Mouse (Mus musculus) neural tube, embryonic 12.5 days (tissue): ENCODE results near the gene Sptb. TPM values are rescaled to one million over a fixed set of nuclear protein-coding genes. Genes with fewer than 3 reads are reported as not detected.

Experiments
- ATAC-seq: fragments of 200-750 bp; cut with Nextera tagmentation; 2 replicates; pipeline ENCODE4 v1.8.0; 2017; ENCODE audit warnings: low read depth, mild to moderate bottlenecking, moderate TSS enrichment, moderate library complexity; ENCODE audit not compliant: low FRiP score
- H3K27ac ChIP-seq: fragments of 300-500 bp; sonication (generic); 2 replicates; pipeline ENCODE4 v1.5.1; 2016
- H3K27me3 ChIP-seq: fragments of 300-500 bp; sonication (generic); replicated peaks from 2 replicates; pipeline ENCODE4 v1.6.1; 2016; ENCODE audit warnings: mild to moderate bottlenecking
- H3K36me3 ChIP-seq: fragments of 300-500 bp; sonication (generic); 2 replicates; pipeline ENCODE4 v1.6.1; 2016; ENCODE audit warnings: mild to moderate bottlenecking
- H3K4me1 ChIP-seq: fragments of 300-500 bp; sonication (generic); 2 replicates; pipeline ENCODE4 v1.6.1; 2016
- H3K4me2 ChIP-seq: fragments of 300-500 bp; sonication (generic); replicated peaks from 2 replicates; pipeline ENCODE4 v1.6.1; 2016; ENCODE audit warnings: mild to moderate bottlenecking
- H3K4me3 ChIP-seq: fragments of 300-500 bp; sonication (generic); 2 replicates; pipeline ENCODE4 v1.5.1; 2016
- H3K9ac ChIP-seq: fragments of 300-500 bp; sonication (generic); 2 replicates; pipeline ENCODE4 v1.6.1; 2016; ENCODE audit warnings: mild to moderate bottlenecking
- H3K9me3 ChIP-seq: fragments of 300-500 bp; sonication (generic); 2 replicates; pipeline ENCODE4 v1.6.1; 2016; ENCODE audit warnings: mild to moderate bottlenecking
- WGBS: fragments of 180-500 bp; shearing (Covaris S2); methylation state at CpG from one replicate; pipeline ENCODE4 v1.1.7; 2016; 5-methylcytosine and 5-hydroxymethylcytosine counted together
- polyA plus RNA-seq: library from polyadenylated mRNA; unstranded; fragments of >200 nt; fragmentation: Nextera tagmentation; extraction: Ambion mirVana; gene quantifications from 2 replicates; pipeline ENCODE4 v1.2.1, GENCODE M21; 2016

Gene Sptb
- polyA plus RNA-seq, result 2.5 and 2.9 TPM in 2 replicates

DNA sequence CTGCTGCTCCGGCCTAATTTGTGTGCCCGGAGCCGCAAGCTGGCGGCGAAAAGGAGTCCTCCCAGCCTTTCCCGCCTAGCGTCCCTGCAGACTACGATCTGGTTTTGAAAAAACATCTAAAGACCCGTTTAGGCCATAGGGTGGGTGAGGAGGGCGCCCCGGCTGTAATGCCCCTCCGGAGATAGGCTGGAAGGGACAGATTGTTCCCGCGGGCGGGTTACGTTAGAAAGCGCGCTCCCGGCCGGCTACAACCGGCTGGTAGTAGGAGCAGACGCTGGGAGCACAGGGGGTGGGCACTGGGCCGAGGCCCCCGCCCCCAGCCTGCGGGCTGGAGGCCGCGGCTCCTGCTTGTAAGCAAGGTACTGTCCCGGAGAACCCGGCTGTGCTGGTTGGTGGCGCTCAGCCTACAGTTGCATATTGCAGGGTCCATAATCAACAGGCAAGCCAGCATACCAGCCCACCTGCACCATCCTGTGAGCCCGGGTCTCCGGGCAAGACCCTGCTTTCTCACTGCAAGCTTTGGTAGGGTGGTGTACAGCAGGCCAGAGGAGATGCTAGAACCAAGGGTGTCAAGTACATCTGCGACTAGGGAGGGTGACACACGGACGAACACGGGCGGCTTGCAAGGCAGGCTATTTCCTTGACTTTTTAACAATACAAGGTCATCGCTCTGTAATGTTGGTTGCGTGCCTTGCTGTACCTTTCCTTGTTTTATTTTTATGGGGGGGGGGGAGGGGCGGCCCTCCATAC, at the start of gene Sptb:
Gene Sptb, minus strand, starts transcription at position 197 of the 750 bp plus-strand sequence.
- Histone ChIP-seq H3K9me3 (no peaks in the 10 kb centered on the region), H3K36me3 (no peaks in the 10 kb centered on the region), H3K4me1 (peaks cover 9% of the 10 kb centered on the region), H3K4me3 (peak within 1 kb of the TSS; percentile 69), H3K27me3 (peaks cover 49% of the 10 kb centered on the region), H3K27ac (no peak within 1 kb of the TSS), H3K4me2 (peak within 1 kb of the TSS; percentile 100), H3K9ac (peak within 1 kb of the TSS; percentile 80)
- whole genome bisulfite sequencing, result under 1% methylated on average over 40 of the region's 40 CpGs
- peak; percentile 70 for ATAC-seq

DNA sequence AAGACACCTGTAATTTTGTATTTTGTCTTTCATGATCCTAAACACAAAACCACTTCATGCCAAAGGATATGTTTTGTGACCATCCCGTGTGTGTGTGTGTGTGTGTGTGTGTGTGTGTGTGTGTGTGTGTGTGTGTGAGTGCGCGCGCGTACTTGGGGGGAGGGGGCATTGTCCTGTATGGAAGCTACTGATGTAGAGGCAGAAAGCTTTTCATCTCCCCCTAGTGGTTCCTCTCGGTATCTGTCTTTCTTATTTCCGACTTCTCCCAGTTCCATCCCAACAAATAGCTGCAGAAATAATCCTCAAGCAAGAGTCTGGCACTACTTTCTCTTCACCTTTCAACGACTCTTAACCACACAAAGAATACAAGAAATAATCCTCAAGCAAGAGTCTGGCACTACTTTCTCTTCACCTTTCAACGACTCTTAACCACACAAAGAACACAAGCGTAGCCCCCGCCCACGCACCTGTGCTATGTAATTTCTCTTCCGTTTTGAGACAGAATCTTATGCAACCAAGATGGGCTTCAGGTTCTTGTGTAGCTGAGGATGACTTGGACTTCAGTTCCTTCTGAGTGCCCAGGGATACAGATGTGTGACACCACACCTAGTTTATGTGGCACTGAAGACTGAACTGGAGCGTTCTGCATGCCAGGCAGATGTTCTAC, 42.4 kb upstream of the Sptb start:
- Histone ChIP-seq H3K4me3 (no peak overlapping the region), H3K4me2 (no peak overlapping the region)

DNA sequence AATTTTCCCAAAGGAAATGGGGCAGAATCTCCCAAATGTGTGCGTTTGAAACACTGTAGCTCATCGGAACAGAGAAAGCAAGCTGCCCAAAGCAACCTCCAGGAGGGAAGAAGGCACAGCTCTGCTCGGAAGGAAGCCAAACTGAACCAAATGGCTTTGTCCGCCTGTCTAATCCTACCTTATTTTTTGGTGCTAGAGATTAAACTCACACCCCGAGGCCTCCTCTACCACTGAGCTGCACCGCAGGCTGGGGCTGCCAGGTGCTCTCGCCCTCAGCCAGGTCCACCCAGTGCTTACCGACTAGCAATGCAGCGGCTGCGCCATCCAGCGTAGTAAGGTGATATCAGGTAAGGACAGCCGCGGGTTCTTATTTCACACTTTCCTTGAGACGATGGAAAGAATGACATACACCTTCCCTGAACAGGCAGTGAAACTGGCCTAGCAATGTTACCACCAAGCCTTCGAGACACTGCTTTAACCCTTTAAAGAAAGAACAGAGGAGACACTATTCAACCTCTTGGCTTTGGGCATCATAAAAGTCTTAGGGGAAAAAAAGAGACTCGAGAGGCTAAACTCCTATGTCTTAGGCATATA, 40.6 kb upstream of the Sptb start:
- ATAC-seq, result no peak
- Histone ChIP-seq H3K4me3 (no peak overlapping the region), H3K27me3 (no peaks in the 10 kb centered on the region), H3K9ac (no peak overlapping the region), H3K9me3 (no peaks in the 10 kb centered on the region), H3K36me3 (no peaks in the 10 kb centered on the region), H3K27ac (no peak overlapping the region), H3K4me1 (no peaks in the 10 kb centered on the region), H3K4me2 (no peak overlapping the region)
- WGBS, result 83% methylated on average over 16 of the region's 16 CpGs

More for the DNA sequence above, 42.4 kb upstream of the Sptb start:
- WGBS, result 51% methylated on average over 13 of the region's 14 CpGs
- ATAC-seq, result 0 out of 2 replicates have a peak, but pooled peaks have one; percentile 44
- no peak overlapping the region for H3K27ac ChIP-seq
- H3K27me3 ChIP-seq, result no peaks in the 10 kb centered on the region
- no peaks in the 10 kb centered on the region for H3K36me3 ChIP-seq
- no peak overlapping the region for H3K9ac ChIP-seq
- no peaks in the 10 kb centered on the region for H3K4me1 ChIP-seq
- no peaks in the 10 kb centered on the region for H3K9me3 ChIP-seq

DNA sequence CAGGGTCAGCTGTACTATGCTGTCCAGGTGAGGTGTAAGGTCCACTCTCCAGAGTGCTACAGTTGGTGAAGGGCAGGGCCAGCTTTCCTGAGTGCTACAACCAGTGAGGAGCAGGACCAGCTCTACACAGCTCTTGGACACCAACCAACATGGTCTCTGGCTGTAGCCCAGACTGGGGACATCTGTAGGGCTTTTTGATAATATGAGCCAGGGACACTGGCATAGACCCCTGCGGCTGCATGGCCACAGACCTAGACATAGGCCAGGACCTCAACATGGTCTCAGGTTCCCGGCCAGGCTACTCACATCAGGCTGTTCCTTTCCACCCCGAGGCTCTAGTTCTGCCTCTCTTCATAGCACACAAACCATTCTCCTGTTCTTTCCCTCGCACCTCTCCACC, 17.6 kb upstream of the Sptb start:
- no peaks in the 10 kb centered on the region for H3K4me1 ChIP-seq
- no peak for ATAC-seq
- H3K36me3 ChIP-seq, result no peaks in the 10 kb centered on the region
- H3K4me3 ChIP-seq, result no peak overlapping the region
- H3K9ac ChIP-seq, result no peak overlapping the region
- no peaks in the 10 kb centered on the region for H3K9me3 ChIP-seq
- no peak overlapping the region for H3K4me2 ChIP-seq
- no peaks in the 10 kb centered on the region for H3K27me3 ChIP-seq
- WGBS, result 82% methylated on average over 4 of the region's 4 CpGs
- no peak overlapping the region for H3K27ac ChIP-seq

DNA sequence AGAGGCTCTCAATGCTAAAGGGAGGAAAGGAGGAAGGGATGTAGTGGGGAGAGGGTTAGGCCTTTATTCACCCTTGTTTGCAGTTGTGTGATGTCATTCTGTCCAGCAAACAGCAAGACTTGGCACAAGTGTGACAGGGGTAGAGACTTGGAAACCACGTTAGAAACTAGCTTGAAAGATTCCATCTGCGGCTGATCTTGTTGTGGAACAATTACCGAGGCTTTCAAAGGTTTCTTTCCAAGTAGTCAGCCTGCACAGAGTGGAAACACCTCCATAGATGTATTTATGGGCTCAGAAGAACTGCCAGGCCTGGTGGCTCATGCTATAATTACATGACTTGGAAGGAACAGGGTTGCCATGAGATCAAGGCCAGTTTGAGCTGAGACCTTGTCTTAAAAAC, 11.7 kb upstream of the Sptb start:
- no peak for ATAC-seq
- Histone ChIP-seq H3K4me1 (no peaks in the 10 kb centered on the region), H3K4me2 (no peak overlapping the region), H3K27me3 (no peaks in the 10 kb centered on the region), H3K9ac (no peak overlapping the region), H3K36me3 (no peaks in the 10 kb centered on the region), H3K4me3 (no peak overlapping the region), H3K9me3 (no peaks in the 10 kb centered on the region), H3K27ac (no peak overlapping the region)
- WGBS, result 83% methylated on average over 3 of the region's 3 CpGs

DNA sequence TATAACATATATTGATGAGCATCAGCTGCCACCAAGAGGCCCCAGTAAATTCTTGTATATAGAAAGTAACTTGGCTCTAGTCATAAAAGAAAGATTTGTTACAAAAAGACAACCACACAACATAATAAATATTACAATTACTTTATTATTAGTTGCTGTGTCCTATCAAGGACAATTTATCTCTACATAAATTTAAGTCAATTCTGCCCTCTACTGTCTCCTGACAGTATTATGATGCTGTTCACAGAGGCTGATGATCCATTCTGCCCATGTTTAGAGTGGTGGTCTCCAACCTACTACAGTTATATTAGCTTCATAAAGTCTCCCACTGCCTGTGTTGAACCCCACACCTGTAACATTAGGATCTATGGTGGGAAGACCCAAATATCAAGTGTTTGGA, 10.2 kb upstream of the Sptb start:
- H3K27ac ChIP-seq, result no peak overlapping the region
- no peaks in the 10 kb centered on the region for H3K36me3 ChIP-seq
- no peaks in the 10 kb centered on the region for H3K9me3 ChIP-seq
- H3K27me3 ChIP-seq, result no peaks in the 10 kb centered on the region
- ATAC-seq, result no peak
- H3K4me2 ChIP-seq, result no peak overlapping the region
- no peak overlapping the region for H3K4me3 ChIP-seq
- H3K9ac ChIP-seq, result no peak overlapping the region
- no peaks in the 10 kb centered on the region for H3K4me1 ChIP-seq

DNA sequence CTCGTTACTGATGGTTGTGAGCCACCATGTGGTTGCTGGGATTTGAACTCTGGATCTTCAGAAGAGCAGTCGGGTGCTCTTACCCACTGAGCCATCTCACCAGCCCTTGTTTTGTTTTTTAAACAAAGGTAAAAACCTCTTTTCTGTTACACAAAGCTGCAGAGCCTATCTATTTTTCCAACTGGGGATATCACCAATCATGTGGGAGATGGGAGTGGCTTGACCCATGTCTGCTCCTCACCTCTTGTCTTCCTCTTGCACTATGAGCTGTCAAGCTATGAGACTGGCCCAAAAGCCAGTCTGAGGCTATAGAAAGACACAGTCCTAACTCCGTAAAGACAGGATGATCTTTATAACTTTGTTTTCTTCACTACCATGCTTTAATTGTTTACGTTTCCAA, 8.0 kb upstream of the Sptb start:
- WGBS, result 85% methylated on average over 4 of the region's 4 CpGs
- no peaks in the 10 kb centered on the region for H3K9me3 ChIP-seq
- no peak overlapping the region for H3K4me3 ChIP-seq
- no peaks in the 10 kb centered on the region for H3K4me1 ChIP-seq
- H3K27ac ChIP-seq, result no peak overlapping the region
- H3K36me3 ChIP-seq, result no peaks in the 10 kb centered on the region
- H3K9ac ChIP-seq, result no peak overlapping the region
- ATAC-seq, result no peak
- no peak overlapping the region for H3K4me2 ChIP-seq
- H3K27me3 ChIP-seq, result no peaks in the 10 kb centered on the region

DNA sequence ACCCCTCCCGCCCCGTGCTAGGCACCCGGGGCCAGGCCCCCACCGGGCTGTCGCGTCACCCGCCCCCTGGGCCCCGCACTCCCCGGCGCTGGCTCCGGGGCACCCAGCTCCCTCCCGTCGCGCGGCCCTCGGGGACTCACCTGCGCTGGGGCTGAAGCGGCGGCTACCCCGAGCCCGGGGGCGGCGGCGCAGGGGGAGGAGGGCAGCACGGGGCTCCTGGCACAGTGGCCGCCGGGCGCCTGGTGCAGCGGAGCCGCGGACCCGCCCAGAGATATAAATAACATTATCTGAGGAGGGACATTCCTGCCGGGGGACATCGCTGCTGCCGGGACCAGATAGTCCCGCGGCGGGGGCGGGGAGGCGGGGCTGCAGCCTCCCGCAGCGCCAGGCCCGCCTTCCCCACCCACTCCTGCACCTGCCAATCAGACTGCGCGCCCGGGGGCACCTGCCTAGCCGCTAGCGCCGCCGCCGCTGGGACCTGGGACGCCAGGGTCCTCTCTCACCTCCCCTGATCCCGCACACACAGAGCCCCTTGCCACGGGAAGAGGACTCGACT, 474 bp downstream of the Sptb start:
- Histone ChIP-seq H3K4me1 (peaks cover 9% of the 10 kb centered on the region), H3K36me3 (no peaks in the 10 kb centered on the region), H3K9me3 (no peaks in the 10 kb centered on the region), H3K4me2 (peak overlapping the region; percentile 100), H3K27ac (no peak overlapping the region), H3K27me3 (peaks cover 49% of the 10 kb centered on the region), H3K9ac (peak overlapping the region; percentile 80), H3K4me3 (peak overlapping the region; percentile 69)
- 1% methylated on average over 55 of the region's 55 CpGs for WGBS
- peak; percentile 84 for ATAC-seq

DNA sequence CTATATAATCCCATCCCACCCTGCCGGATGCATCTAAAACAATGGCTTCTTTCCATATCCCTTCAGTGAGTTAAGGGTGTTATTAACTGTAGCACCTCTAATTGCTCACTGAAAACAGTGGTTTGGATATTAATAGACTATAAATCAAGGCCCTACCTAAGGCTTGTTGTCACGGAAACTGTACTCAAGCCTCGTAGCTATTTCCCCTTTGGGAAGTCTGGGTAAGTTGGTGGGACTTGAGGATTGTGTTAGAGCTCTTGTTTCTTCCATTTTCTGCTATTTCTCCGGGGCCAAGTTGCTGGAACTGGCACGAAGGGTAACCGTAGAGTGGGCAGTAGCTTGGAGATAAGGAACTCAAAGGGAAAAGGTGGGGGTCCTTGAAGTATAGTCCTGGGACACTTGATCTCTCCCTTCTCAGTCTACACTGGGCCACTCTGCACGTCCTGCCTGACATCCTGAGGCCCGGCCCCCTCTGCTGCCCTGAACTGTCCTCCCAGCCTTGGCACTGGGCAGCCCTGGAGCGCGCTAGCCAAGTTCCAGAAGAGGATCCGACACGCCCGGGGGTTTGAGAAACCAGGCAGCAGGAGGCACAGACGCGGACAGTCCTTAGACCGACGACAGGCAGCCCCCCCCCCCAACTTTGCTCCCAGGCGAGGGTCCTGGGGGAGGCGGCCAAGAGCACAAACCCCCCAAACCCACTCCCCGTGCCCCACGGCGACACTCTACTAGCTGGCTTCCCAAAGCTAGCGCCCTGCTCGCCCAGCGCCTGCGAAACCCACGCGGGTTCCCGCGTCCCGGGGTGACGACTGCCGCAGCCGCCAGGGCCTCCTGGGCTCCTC, 1.2 kb downstream of the Sptb start:
- ATAC-seq, result peak; percentile 54
- H3K4me1 ChIP-seq, result peaks cover 9% of the 10 kb centered on the region

DNA sequence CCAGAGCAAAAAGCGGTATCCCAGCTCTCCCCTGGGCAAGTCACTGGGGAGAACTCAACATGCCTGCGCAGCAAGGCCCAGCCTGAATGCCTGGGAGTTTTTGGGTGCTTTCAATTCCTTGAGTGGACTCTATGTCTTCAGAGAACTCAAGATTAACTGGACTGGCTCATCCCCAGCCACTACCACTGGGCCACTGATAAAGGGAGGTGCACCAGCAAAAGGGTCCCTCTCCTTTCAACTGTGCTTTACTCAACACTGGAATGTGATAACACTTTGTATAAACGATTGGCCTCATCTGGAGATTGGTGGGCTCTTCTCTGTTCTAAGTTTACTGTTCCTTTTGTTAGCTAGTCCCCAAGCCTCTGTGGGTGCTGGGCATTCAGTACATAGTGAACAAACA, 2.2 kb downstream of the Sptb start:
- ATAC-seq, result no peak
- no peak overlapping the region for H3K4me2 ChIP-seq

More for the DNA sequence above, 1.2 kb downstream of the Sptb start:
- no peaks in the 10 kb centered on the region for H3K36me3 ChIP-seq
- H3K27ac ChIP-seq, result no peak overlapping the region
- peaks cover 49% of the 10 kb centered on the region for H3K27me3 ChIP-seq
- H3K9ac ChIP-seq, result peak overlapping the region; percentile 80
- 3% methylated on average over 34 of the region's 34 CpGs for WGBS
- no peaks in the 10 kb centered on the region for H3K9me3 ChIP-seq
- H3K4me2 ChIP-seq, result peak overlapping the region; percentile 100
- peak overlapping the region; percentile 69 for H3K4me3 ChIP-seq

DNA sequence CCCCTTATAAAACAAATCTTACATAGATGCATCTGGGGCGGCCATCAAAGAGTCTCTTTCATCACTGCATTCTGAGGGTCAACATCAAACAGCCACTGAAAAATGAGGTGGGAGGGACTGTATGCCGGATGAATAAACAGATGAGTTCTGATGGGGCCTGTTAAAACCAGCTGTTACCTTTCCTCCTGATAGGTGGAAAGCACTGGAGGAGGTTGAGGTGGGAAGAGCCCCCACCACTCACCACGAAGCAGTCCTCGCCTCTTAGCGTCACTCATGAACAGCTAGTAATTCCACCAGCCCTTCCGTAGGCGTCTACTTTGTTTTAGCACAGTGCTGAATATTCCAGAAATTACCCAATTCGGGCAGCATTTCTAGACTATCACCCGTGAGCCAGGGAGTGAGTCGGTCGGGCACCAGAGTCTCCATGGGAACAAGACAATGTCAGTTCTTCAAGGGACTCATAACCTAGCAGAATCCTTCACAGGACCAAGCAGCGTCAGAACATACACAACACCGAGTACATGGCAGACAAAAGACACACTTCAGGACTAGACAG, 13.9 kb downstream of the Sptb start:
- no peak overlapping the region for H3K9ac ChIP-seq
- no peak for ATAC-seq
- H3K4me2 ChIP-seq, result no peak overlapping the region
- no peak overlapping the region for H3K27ac ChIP-seq
- no peak overlapping the region for H3K4me3 ChIP-seq
- peaks cover 13% of the 10 kb centered on the region; the same call in 1 of the 2 replicates for H3K4me1 ChIP-seq
- 84% methylated on average over 13 of the region's 13 CpGs for WGBS
- no peaks in the 10 kb centered on the region for H3K36me3 ChIP-seq
- 0 out of 2 replicates have a peak, but pooled peaks cover 5% of the 10 kb centered on the region for H3K27me3 ChIP-seq
- no peaks in the 10 kb centered on the region for H3K9me3 ChIP-seq

More for the DNA sequence above, 2.2 kb downstream of the Sptb start:
- 74% methylated on average over 3 of the region's 3 CpGs for WGBS
- peaks cover 9% of the 10 kb centered on the region for H3K4me1 ChIP-seq
- no peaks in the 10 kb centered on the region for H3K36me3 ChIP-seq
- H3K4me3 ChIP-seq, result no peak overlapping the region
- H3K27ac ChIP-seq, result no peak overlapping the region
- no peaks in the 10 kb centered on the region for H3K9me3 ChIP-seq
- H3K27me3 ChIP-seq, result peaks cover 48% of the 10 kb centered on the region
- no peak overlapping the region for H3K9ac ChIP-seq
